15 mouse cellular contexts compared by ENCODE assay signal in genomic region chr4:23341240-23341639, GRCm38 (mm10).
DNase-seq lines count a peak whose midpoint lies in the region; ATAC-seq and TF ChIP-seq lines count a peak whose summit lies in the region.
"Had no signal": no experiment of that assay in that cellular context is flagged by ENCODE, and none has a peak within 500 bp of the region (broad histone marks: within the 10 kb centered on the region; RNA-seq: fewer than 3 reads in every experiment).

No protein-coding gene starts in this region.

- H3K36me3 ChIP-seq in embryonic facial prominence, embryonic 14.5 days (ENCODE audit: control insufficient read depth, insufficient read depth, low read length) = no peaks in the 10 kb centered on the region
- no peaks in the 10 kb centered on the region for H3K36me3 ChIP-seq in embryonic facial prominence, embryonic 10.5 days (replicated peaks)
- H3K36me3 ChIP-seq in forebrain, embryonic 15.5 days = no peaks in the 10 kb centered on the region
- H3K36me3 ChIP-seq in hindbrain, postnatal 0 days (ENCODE audit: insufficient read depth, low read length) = no peaks in the 10 kb centered on the region
- no peaks in the 10 kb centered on the region for H3K36me3 ChIP-seq in neural tube, embryonic 13.5 days
- H3K36me3 ChIP-seq: embryonic facial prominence, embryonic 15.5 days; limb, embryonic 15.5 days had no signal

- no peaks in the 10 kb centered on the region for H3K27me3 ChIP-seq in embryonic facial prominence, embryonic 14.5 days (replicated peaks; ENCODE audit: control insufficient read depth, insufficient read depth, low read length)
- H3K27me3 ChIP-seq in embryonic facial prominence, embryonic 10.5 days (replicated peaks; ENCODE audit: low read depth, poor library complexity, severe bottlenecking) = no peaks in the 10 kb centered on the region
- H3K27me3 ChIP-seq in forebrain, embryonic 15.5 days = no peaks in the 10 kb centered on the region
- H3K27me3 ChIP-seq in hindbrain, postnatal 0 days (ENCODE audit: insufficient read depth, low read length) = no peaks in the 10 kb centered on the region
- no peaks in the 10 kb centered on the region for H3K27me3 ChIP-seq in neural tube, embryonic 13.5 days
- H3K27me3 ChIP-seq: embryonic facial prominence, embryonic 15.5 days; limb, embryonic 15.5 days had no signal

- no peak overlapping the region for H3K4me3 ChIP-seq in embryonic facial prominence, embryonic 14.5 days (ENCODE audit: low read depth, low read length)
- H3K4me3 ChIP-seq in embryonic facial prominence, embryonic 10.5 days = no peak overlapping the region
- H3K4me3 ChIP-seq in forebrain, embryonic 15.5 days = no peak overlapping the region
- H3K4me3 ChIP-seq in hindbrain, postnatal 0 days (ENCODE audit: low read length) = no peak overlapping the region
- no peak overlapping the region for H3K4me3 ChIP-seq in neural tube, embryonic 13.5 days
- H3K4me3 ChIP-seq: embryonic facial prominence, embryonic 15.5 days; limb, embryonic 15.5 days had no signal

- peak; percentile 8 for DNase-seq in embryonic facial prominence, embryonic 14.5 days (ENCODE audit: low spot score)
- DNase-seq in embryonic facial prominence, embryonic 10.5 days (ENCODE audit: low spot score) = no peak
- DNase-seq in hindbrain, postnatal 0 days (ENCODE audit: low spot score) = peak; percentile 63
- no peak for DNase-seq in right cerebral cortex, adult 18-20 months
- no peak for DNase-seq in adrenal gland, adult 2 months
- no peak for DNase-seq in lung, postnatal 10 days
- DNase-seq: cerebellum, adult 9-11 months; heart, postnatal 10 days; kidney, postnatal 25 days; lung, adult 2 months had no signal

- no peak overlapping the region for H3K4me2 ChIP-seq in embryonic facial prominence, embryonic 14.5 days (ENCODE audit: low read depth, low read length)
- H3K4me2 ChIP-seq in forebrain, embryonic 15.5 days (replicated peaks) = no peak overlapping the region
- no peak overlapping the region for H3K4me2 ChIP-seq in hindbrain, postnatal 0 days (ENCODE audit: low read depth, low read length)
- H3K4me2 ChIP-seq in neural tube, embryonic 13.5 days = no peak overlapping the region
- H3K4me2 ChIP-seq: embryonic facial prominence, embryonic 15.5 days; limb, embryonic 15.5 days had no signal

- no peak for TF ChIP-seq CTCF in hindbrain, postnatal 0 days (IDR thresholded peaks at IDR 0.05; ENCODE audit: low read depth)

- WGBS in embryonic facial prominence, embryonic 14.5 days = 75% methylated on average over 8 of the region's 8 CpGs
- 73% methylated on average over 8 of the region's 8 CpGs for WGBS in embryonic facial prominence, embryonic 10.5 days
- 15% methylated on average over 8 of the region's 8 CpGs for WGBS in forebrain, embryonic 15.5 days
- WGBS in hindbrain, postnatal 0 days = 16% methylated on average over 8 of the region's 8 CpGs
- 18% methylated on average over 8 of the region's 8 CpGs for WGBS in neural tube, embryonic 13.5 days

- no peak overlapping the region for H3K27ac ChIP-seq in embryonic facial prominence, embryonic 14.5 days (replicated peaks; ENCODE audit: low read depth, low read length)
- no peak overlapping the region for H3K27ac ChIP-seq in embryonic facial prominence, embryonic 10.5 days (replicated peaks)
- H3K27ac ChIP-seq in forebrain, embryonic 15.5 days (replicated peaks) = no peak overlapping the region
- no peak overlapping the region for H3K27ac ChIP-seq in hindbrain, postnatal 0 days
- H3K27ac ChIP-seq in neural tube, embryonic 13.5 days (replicated peaks) = no peak overlapping the region
- H3K27ac ChIP-seq: embryonic facial prominence, embryonic 15.5 days; limb, embryonic 15.5 days had no signal

- ATAC-seq in embryonic facial prominence, embryonic 14.5 days (ENCODE audit: low read depth) = no peak
- ATAC-seq in forebrain, embryonic 15.5 days (replicated peaks) = peak; percentile 82
- peak; percentile 53; the same call in 1 of the 2 replicates for ATAC-seq in hindbrain, postnatal 0 days
- ATAC-seq in neural tube, embryonic 13.5 days (ENCODE audit: low read depth) = peak; percentile 65
- ATAC-seq: intestine, postnatal 0 days had no signal

- no peaks in the 10 kb centered on the region for H3K9me3 ChIP-seq in embryonic facial prominence, embryonic 14.5 days (ENCODE audit: control insufficient read depth, low read length)
- H3K9me3 ChIP-seq in embryonic facial prominence, embryonic 10.5 days = no peaks in the 10 kb centered on the region
- H3K9me3 ChIP-seq in forebrain, embryonic 15.5 days = no peaks in the 10 kb centered on the region
- no peaks in the 10 kb centered on the region for H3K9me3 ChIP-seq in hindbrain, postnatal 0 days (ENCODE audit: low read length)
- H3K9me3 ChIP-seq in neural tube, embryonic 13.5 days = no peaks in the 10 kb centered on the region
- H3K9me3 ChIP-seq: embryonic facial prominence, embryonic 15.5 days; limb, embryonic 15.5 days had no signal

- H3K9ac ChIP-seq in embryonic facial prominence, embryonic 14.5 days (ENCODE audit: low read depth, low read length) = no peak overlapping the region
- no peak overlapping the region for H3K9ac ChIP-seq in forebrain, embryonic 15.5 days (replicated peaks)
- H3K9ac ChIP-seq in hindbrain, postnatal 0 days (replicated peaks; ENCODE audit: low read length) = no peak overlapping the region
- no peak overlapping the region for H3K9ac ChIP-seq in neural tube, embryonic 13.5 days
- H3K9ac ChIP-seq: embryonic facial prominence, embryonic 15.5 days; limb, embryonic 15.5 days had no signal

- no peaks in the 10 kb centered on the region for H3K4me1 ChIP-seq in embryonic facial prominence, embryonic 14.5 days (ENCODE audit: control insufficient read depth, insufficient read depth, low read length)
- no peaks in the 10 kb centered on the region for H3K4me1 ChIP-seq in embryonic facial prominence, embryonic 10.5 days
- H3K4me1 ChIP-seq in forebrain, embryonic 15.5 days = peaks cover 5% of the 10 kb centered on the region
- no peaks in the 10 kb centered on the region for H3K4me1 ChIP-seq in hindbrain, postnatal 0 days (ENCODE audit: insufficient read depth, low read length)
- H3K4me1 ChIP-seq in neural tube, embryonic 13.5 days (replicated peaks) = 0 out of 2 replicates have a peak, but pooled peaks cover 7% of the 10 kb centered on the region
- H3K4me1 ChIP-seq: embryonic facial prominence, embryonic 15.5 days; limb, embryonic 15.5 days had no signal

Comparison
In these comparisons a context has a peak if more than half of its experiments do, and no peak if none do; other contexts are left out.
1. DNase-seq: peak in embryonic facial prominence, embryonic 14.5 days (single experiment) and hindbrain, postnatal 0 days (single experiment); none in embryonic facial prominence, embryonic 10.5 days (single experiment), right cerebral cortex, adult 18-20 months (single experiment), adrenal gland, adult 2 months (single experiment) and lung, postnatal 10 days (single experiment).